Mouse (Mus musculus) stomach, postnatal 0 days (tissue): ENCODE results near the gene Pde2a.

ENCODE experiments used
- CTCF ChIP-seq: IDR thresholded peaks from 2 replicates; pipeline ENCODE4 v1.5.1; 2016; ENCODE audit warnings: antibody characterized with exemption, low read depth, mild to moderate bottlenecking, moderate library complexity
- EP300 ChIP-seq: optimal IDR thresholded peaks from 2 replicates; pipeline ENCODE3; 2016; ENCODE audit warnings: antibody characterized with exemption

GRCm38 (mm10) chr7:101403831-101404230, 17.7 kb upstream of the Pde2a start:
- TF ChIP-seq CTCF: peak; percentile 55
- no peak for TF ChIP-seq EP300
